Mouse (Mus musculus) myocyte (in vitro differentiated cells): ENCODE results near the gene Filip1.

ENCODE experiments used
- CEBPB ChIP-seq: IDR thresholded peaks from 2 replicates; pipeline ENCODE4 v1.6.1; 2011; ENCODE audit warnings: mild to moderate bottlenecking, moderate library complexity; ENCODE audit not compliant: poor library complexity, insufficient read depth, severe bottlenecking
- E2F4 ChIP-seq: IDR thresholded peaks from one replicate; pipeline ENCODE4 v1.6.1; 2011; ENCODE audit warnings: mild to moderate bottlenecking, control low read depth, moderate library complexity; ENCODE audit not compliant: insufficient read depth
- MAX ChIP-seq: IDR thresholded peaks from one replicate; pipeline ENCODE4 v1.6.1; 2011; ENCODE audit warnings: low read depth, mild to moderate bottlenecking, control low read depth
- MYOD1 ChIP-seq, 3 experiments: IDR thresholded peaks; one replicate each; pipeline ENCODE4 v1.6.1; 2011; ENCODE audit warnings: control low read depth in 2 of 3, low read depth in 2 of 3, mild to moderate bottlenecking in 2 of 3, moderate library complexity in 1 of 3; ENCODE audit not compliant: insufficient read length in 2 of 3, control insufficient read depth in 1 of 3
- MYOG ChIP-seq, 3 experiments: IDR thresholded peaks; one replicate each; pipeline ENCODE4 v1.6.1; 2011; ENCODE audit warnings: control low read depth in 2 of 3, low read depth in 2 of 3, mild to moderate bottlenecking in 2 of 3; ENCODE audit not compliant: insufficient read length in 2 of 3, control insufficient read depth in 1 of 3, insufficient read depth in 1 of 3
- POLR2A ChIP-seq: IDR thresholded peaks from one replicate; pipeline ENCODE4 v1.6.1; 2011; ENCODE audit warnings: low read depth, mild to moderate bottlenecking, control low read depth, moderate library complexity; ENCODE audit not compliant: insufficient read length
- POLR2AphosphoS2 ChIP-seq: IDR thresholded peaks from one replicate; pipeline ENCODE4 v1.6.1; 2011; ENCODE audit warnings: low read depth, control low read depth; ENCODE audit not compliant: insufficient read length
- REST ChIP-seq: IDR thresholded peaks from one replicate; pipeline ENCODE4 v1.6.1; 2011; ENCODE audit warnings: mild to moderate bottlenecking, control low read depth, moderate library complexity; ENCODE audit not compliant: insufficient read depth, insufficient read length
- TCF12 ChIP-seq: IDR thresholded peaks from one replicate; pipeline ENCODE4 v1.6.1; 2011; ENCODE audit warnings: mild to moderate bottlenecking, control low read depth; ENCODE audit not compliant: poor library complexity, insufficient read depth, severe bottlenecking
- USF1 ChIP-seq: IDR thresholded peaks from one replicate; pipeline ENCODE4 v1.6.1; 2011; ENCODE audit warnings: low read depth, mild to moderate bottlenecking, control low read depth, moderate library complexity

DNA sequence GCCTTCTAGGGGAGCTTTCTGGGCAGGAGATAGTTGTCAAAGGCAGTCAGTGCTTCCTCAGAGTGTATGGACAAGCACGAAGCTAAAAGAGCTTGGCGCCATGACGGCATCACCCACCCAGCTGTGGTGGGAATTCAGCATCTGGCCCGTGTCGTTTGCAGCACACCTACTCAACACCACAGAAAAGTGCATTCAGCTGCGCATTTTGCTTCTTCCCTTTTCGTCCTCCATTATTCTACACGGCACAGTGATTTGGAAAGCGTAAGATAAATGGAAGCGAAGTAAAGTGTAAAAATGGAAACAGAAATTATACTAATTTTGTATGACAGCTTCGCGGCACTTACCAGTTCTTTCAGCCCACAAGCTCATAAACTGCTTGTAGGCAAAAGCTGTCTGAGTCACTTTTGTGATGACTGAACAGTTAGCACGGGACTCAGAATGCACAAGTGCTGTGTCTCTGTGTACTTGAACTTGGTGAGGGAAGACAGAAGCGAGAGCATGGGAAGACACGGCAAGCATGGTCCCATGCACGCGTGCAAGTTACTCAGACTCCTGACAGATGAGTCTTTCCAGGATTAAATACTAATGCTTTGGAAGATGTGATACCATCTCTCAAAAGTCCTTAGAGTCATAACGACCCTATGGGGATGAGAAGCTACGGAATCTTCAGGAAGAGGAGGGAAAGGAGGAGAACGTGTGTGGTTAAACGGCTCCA lies 85.3 kb downstream of the Filip1 start:
- TF ChIP-seq MAX = no peak
- TF ChIP-seq TCF12 = no peak
- TF ChIP-seq POLR2AphosphoS2 = no peak
- TF ChIP-seq POLR2A = no peak
- no peak for TF ChIP-seq USF1
- TF ChIP-seq CEBPB = no peak
- TF ChIP-seq MYOG (IDR thresholded peaks at IDR 0.05; ENCODE audit: control insufficient read depth in 1 of 3, insufficient read depth in 1 of 3, insufficient read length in 2 of 3, low read depth in 2 of 3) = no peak
- no peak for TF ChIP-seq MYOD1 (IDR thresholded peaks at IDR 0.05; ENCODE audit: control insufficient read depth in 1 of 3, insufficient read length in 2 of 3, low read depth in 2 of 3)
- no peak for TF ChIP-seq REST
- no peak for TF ChIP-seq E2F4
